Mouse (Mus musculus) CD4-positive, CD25-positive, alpha-beta regulatory T cell, adult 4 months (primary cell): ENCODE results near the gene Arl11. TPM values are rescaled to one million over a fixed set of nuclear protein-coding genes. Genes with fewer than 3 reads are reported as not detected.

Experiments
- ATAC-seq: one replicate; pipeline ENCODE4 v1.8.0; 2017
- polyA plus RNA-seq, 2 experiments: library from polyadenylated mRNA; unstranded; fragments of 100-300 nt; shearing (Covaris generic); gene quantifications; one replicate each; pipeline ENCODE4 v1.2.1; 2017

Arl11 gene
- polyA plus RNA-seq, 2 experiments from 2014 or later, result not detected

GRCm38 (mm10) chr14:61330591-61330990 is 21.0 kb downstream of the Arl11 start:
- no peak for ATAC-seq

GRCm38 (mm10) chr14:61330996-61331561 is 21.5 kb downstream of the Arl11 start:
- peak; percentile 44 for ATAC-seq

GRCm38 (mm10) chr14:61339381-61339780 is 29.8 kb downstream of the Arl11 start:
- ATAC-seq, result no peak

- ATAC-seq, result no peak
These were observed 35.0 kb downstream of the Arl11 start for GRCm38 (mm10) chr14:61344590-61344989.

- ATAC-seq, result no peak
These were observed 37.5 kb downstream of the Arl11 start for GRCm38 (mm10) chr14:61346827-61347698.

GRCm38 (mm10) chr14:61349876-61350275 is 40.3 kb downstream of the Arl11 start:
- no peak for ATAC-seq

- ATAC-seq, result no peak
These were observed 41.3 kb downstream of the Arl11 start for GRCm38 (mm10) chr14:61350808-61351207.

- no peak for ATAC-seq
These were observed 45.0 kb downstream of the Arl11 start for GRCm38 (mm10) chr14:61354251-61355235.

- peak; percentile 94 for ATAC-seq
These were observed 50.8 kb downstream of the Arl11 start, which contains the start of gene Ebpl for GRCm38 (mm10) chr14:61360131-61360980. Gene Ebpl (minus strand): TSS chr14:61360439.

GRCm38 (mm10) chr14:61360981-61361511 is 51.5 kb downstream of the Arl11 start:
- no peak for ATAC-seq

Other genes with a start within 250 kb of the Arl11 start
- gene Sacs, start 171.3 kb upstream of the Arl11 start, polyA plus RNA-seq, result 1 to 10 TPM; 5.3 to 6.2 TPM
- gene Sgcg, start 51.3 kb upstream of the Arl11 start, polyA plus RNA-seq, result not detected
- gene Ebpl, start 50.7 kb downstream of the Arl11 start, polyA plus RNA-seq, result 10 to 100 TPM in 1 of 2 experiments, 1 to 10 TPM in 1; 6.5 to 12.3 TPM
- 10 to 100 TPM; 30.6 to 35.1 TPM for gene Kpna3, start 130.1 kb downstream of the Arl11 start, polyA plus RNA-seq
- gene Spryd7, start 247.1 kb downstream of the Arl11 start, polyA plus RNA-seq, result 1 to 10 TPM; 5.2 to 7.7 TPM